Comparison of ENCODE assay signal across 18 mouse cellular contexts in the genomic region with DNA sequence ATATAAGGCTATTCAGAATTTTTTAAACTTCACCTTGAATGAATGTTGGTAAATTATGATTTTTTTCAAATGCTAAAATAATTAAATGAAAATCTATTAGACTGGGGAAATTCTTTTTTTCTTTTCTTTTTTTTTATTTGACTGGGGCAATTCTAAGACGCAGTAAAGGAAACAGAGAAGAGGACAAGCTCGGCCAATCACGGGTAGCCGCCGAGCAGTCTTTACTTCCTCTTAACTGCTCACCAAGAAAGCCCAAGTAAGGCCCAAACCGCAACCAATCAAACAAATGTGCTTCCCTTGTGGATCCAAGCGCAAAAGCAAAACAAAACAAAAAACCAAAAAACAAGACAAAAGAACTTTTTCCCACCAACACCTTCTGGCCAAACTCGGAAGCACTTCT. TPM values are rescaled to one million over a fixed set of nuclear protein-coding genes. Genes with fewer than 3 reads are reported as not detected.
DNase-seq lines count a peak whose midpoint lies in the region; ATAC-seq and TF ChIP-seq lines count a peak whose summit lies in the region.
"Had no signal": no experiment of that assay in that cellular context is flagged by ENCODE, and none has a peak within 500 bp of the region (broad histone marks: within the 10 kb centered on the region; RNA-seq: fewer than 3 reads in every experiment).

No protein-coding gene starts in this region.

- intact Hi-C loops in gastrocnemius, postnatal 36 days (cut with DNase I) = no loop called here

- no peak overlapping the region for H3K9ac ChIP-seq in forebrain, postnatal 0 days
- H3K9ac ChIP-seq: forebrain, embryonic 13.5 days; neural tube, embryonic 12.5 days had no signal

- no peak for TF ChIP-seq POLR2A in bone marrow macrophage, adult 2 months (IDR thresholded peaks at IDR 0.05; ENCODE audit: borderline replicate concordance, low read depth, low read length)

- peak overlapping the region; percentile 65 for H3K27ac ChIP-seq in bone marrow macrophage, adult 2 months (ENCODE audit: insufficient read depth, low read depth, low read length)
- no peak overlapping the region for H3K27ac ChIP-seq in limb, embryonic 10.5 days
- H3K27ac ChIP-seq in forebrain, postnatal 0 days (ENCODE audit: low read depth, low read length) = no peak overlapping the region
- H3K27ac ChIP-seq: forebrain, embryonic 13.5 days; hindbrain, embryonic 10.5 days; neural tube, embryonic 12.5 days had no signal

- H3K4me1 ChIP-seq in bone marrow macrophage, adult 2 months (ENCODE audit: control insufficient read depth, insufficient read depth, low read length) = peaks cover 7% of the 10 kb centered on the region
- peaks cover 10% of the 10 kb centered on the region for H3K4me1 ChIP-seq in limb, embryonic 10.5 days
- no peaks in the 10 kb centered on the region for H3K4me1 ChIP-seq in forebrain, postnatal 0 days (ENCODE audit: insufficient read depth)

- peak; percentile 40 for DNase-seq in lung, postnatal 36 days
- DNase-seq in lung, postnatal 4 days = no peak
- peak; percentile 31 for DNase-seq in CD4-positive helper T cell, adult 2 months (ENCODE audit: low read depth, low spot score)
- DNase-seq in limb, embryonic 10.5 days (ENCODE audit: low spot score) = no peak
- DNase-seq in gastrocnemius, postnatal 36 days = no peak
- DNase-seq in forebrain, postnatal 0 days = no peak
- DNase-seq: cerebellum, postnatal 14 days; kidney, postnatal 4 days; lung, adult 2 months; thymus, postnatal 14 days had no signal

- no peak for TF ChIP-seq CTCF in bone marrow macrophage, adult 2 months (IDR thresholded peaks at IDR 0.05; ENCODE audit: low read depth, low read length)
- no peak for TF ChIP-seq CTCF in forebrain, postnatal 0 days (IDR thresholded peaks at IDR 0.05; ENCODE audit: low read depth)

- no peaks in the 10 kb centered on the region for H3K36me3 ChIP-seq in limb, embryonic 10.5 days
- no peaks in the 10 kb centered on the region for H3K36me3 ChIP-seq in forebrain, postnatal 0 days (ENCODE audit: insufficient read depth)
- H3K36me3 ChIP-seq: hindbrain, embryonic 10.5 days; neural tube, embryonic 12.5 days had no signal

- no peaks in the 10 kb centered on the region for H3K27me3 ChIP-seq in limb, embryonic 10.5 days (ENCODE audit: low read depth, poor library complexity, severe bottlenecking)
- no peaks in the 10 kb centered on the region for H3K27me3 ChIP-seq in forebrain, postnatal 0 days (ENCODE audit: insufficient read depth, low read length)
- H3K27me3 ChIP-seq: neural tube, embryonic 12.5 days had no signal

- H3K9me3 ChIP-seq in limb, embryonic 10.5 days (replicated peaks) = no peaks in the 10 kb centered on the region
- no peaks in the 10 kb centered on the region for H3K9me3 ChIP-seq in forebrain, postnatal 0 days (ENCODE audit: low read length)
- H3K9me3 ChIP-seq: forebrain, embryonic 13.5 days; hindbrain, embryonic 10.5 days; megakaryocyte, embryonic 14.5 days; neural tube, embryonic 12.5 days had no signal

- no peak overlapping the region for H3K4me3 ChIP-seq in bone marrow macrophage, adult 2 months (ENCODE audit: insufficient read depth, low read length)
- H3K4me3 ChIP-seq in limb, embryonic 10.5 days = no peak overlapping the region
- H3K4me3 ChIP-seq in forebrain, postnatal 0 days (ENCODE audit: low read depth, low read length) = no peak overlapping the region
- H3K4me3 ChIP-seq: forebrain, embryonic 13.5 days; hindbrain, embryonic 10.5 days; megakaryocyte, embryonic 14.5 days; neural tube, embryonic 12.5 days had no signal

- H3K4me2 ChIP-seq in forebrain, postnatal 0 days (ENCODE audit: low read depth) = no peak overlapping the region
- H3K4me2 ChIP-seq: forebrain, embryonic 13.5 days; liver, embryonic 11.5 days; neural tube, embryonic 12.5 days had no signal

- 86% methylated on average over 8 of the region's 8 CpGs for WGBS in limb, embryonic 10.5 days
- 83% methylated on average over 8 of the region's 8 CpGs for WGBS in forebrain, postnatal 0 days

- peak; percentile 89 for ATAC-seq in monocyte, adult 5-6 weeks (replicated peaks; ENCODE audit: insufficient number of reproducible peaks, low FRiP score, low TSS enrichment, poor library complexity, severe bottlenecking)
- no peak for ATAC-seq in forebrain, postnatal 0 days
- ATAC-seq: forebrain, embryonic 13.5 days; inflammation-experienced regulatory T-cells, adult 6 months had no signal

RNA-seq across cellular contexts. Expression of gene Ddx58, which starts 4.4 kb away (rescaled TPM):
- polyA plus RNA-seq in bone marrow macrophage, adult 2 months (2012; ENCODE audit: insufficient read depth, insufficient read length, missing spikeins) = 90.7 and 91.2 TPM in 2 replicates
- total RNA-seq in monocyte, adult 5-6 weeks (2017) = 40.6 to 102 TPM (median 50.8 TPM) in 3 replicates
- 2.0 and 3.7 TPM in 2 replicates for polyA plus RNA-seq in limb, embryonic 10.5 days (2016; fragmentation: Nextera tagmentation; extraction: Ambion mirVana)
- total RNA-seq in gastrocnemius, postnatal 36 days (2021) = 1 to 10 TPM; 2.1 to 3.0 TPM
- 5.5 and 7.6 TPM in 2 replicates for total RNA-seq in forebrain, postnatal 0 days (2014; rRNA removed)
- 1.7 and 2.8 TPM in 2 replicates for polyA plus RNA-seq in forebrain, postnatal 0 days (2015; fragmentation: Nextera tagmentation; extraction: Ambion mirVana)

RNA-seq across cellular contexts. Expression of gene Smim27, which starts 25.3 kb away (rescaled TPM):
- 22.6 and 23.6 TPM in 2 replicates for polyA plus RNA-seq in bone marrow macrophage, adult 2 months (2012; ENCODE audit: insufficient read depth, insufficient read length, missing spikeins)
- 6.8 to 13.1 TPM (median 8.2 TPM) in 3 replicates for total RNA-seq in monocyte, adult 5-6 weeks (2017)
- 15.6 and 21.5 TPM in 2 replicates for polyA plus RNA-seq in limb, embryonic 10.5 days (2016; fragmentation: Nextera tagmentation; extraction: Ambion mirVana)
- 10 to 100 TPM; 38.1 to 44.5 TPM for total RNA-seq in gastrocnemius, postnatal 36 days (2021)
- 3.8 and 4.3 TPM in 2 replicates for total RNA-seq in forebrain, postnatal 0 days (2014; rRNA removed)
- polyA plus RNA-seq in forebrain, postnatal 0 days (2015; fragmentation: Nextera tagmentation; extraction: Ambion mirVana) = 17.0 and 24.5 TPM in 2 replicates

RNA-seq across cellular contexts. Expression of gene Topors, which starts 25.6 kb away (rescaled TPM):
- polyA plus RNA-seq in bone marrow macrophage, adult 2 months (2012; ENCODE audit: insufficient read depth, insufficient read length, missing spikeins) = 23.5 and 25.5 TPM in 2 replicates
- total RNA-seq in monocyte, adult 5-6 weeks (2017) = 78.8 to 88.0 TPM (median 79.8 TPM) in 3 replicates
- 46.7 and 54.3 TPM in 2 replicates for polyA plus RNA-seq in limb, embryonic 10.5 days (2016; fragmentation: Nextera tagmentation; extraction: Ambion mirVana)
- total RNA-seq in gastrocnemius, postnatal 36 days (2021) = 1 to 10 TPM; 6.6 to 9.3 TPM
- 27.6 and 35.1 TPM in 2 replicates for total RNA-seq in forebrain, postnatal 0 days (2014; rRNA removed)
- polyA plus RNA-seq in forebrain, postnatal 0 days (2015; fragmentation: Nextera tagmentation; extraction: Ambion mirVana) = 23.1 and 29.4 TPM in 2 replicates

RNA-seq across cellular contexts. Expression of gene Ndufb6, which starts 35.2 kb away (rescaled TPM):
- 73.8 and 76.3 TPM in 2 replicates for polyA plus RNA-seq in bone marrow macrophage, adult 2 months (2012; ENCODE audit: insufficient read depth, insufficient read length, missing spikeins)
- total RNA-seq in monocyte, adult 5-6 weeks (2017) = 19.6 to 49.3 TPM (median 45.1 TPM) in 3 replicates
- polyA plus RNA-seq in limb, embryonic 10.5 days (2016; fragmentation: Nextera tagmentation; extraction: Ambion mirVana) = 321 and 322 TPM in 2 replicates
- total RNA-seq in gastrocnemius, postnatal 36 days (2021) = 100 to 1,000 TPM; 253 to 256 TPM
- 187 and 250 TPM in 2 replicates for total RNA-seq in forebrain, postnatal 0 days (2014; rRNA removed)
- 392 and 475 TPM in 2 replicates for polyA plus RNA-seq in forebrain, postnatal 0 days (2015; fragmentation: Nextera tagmentation; extraction: Ambion mirVana)

Comparison
In these comparisons a context has a peak if more than half of its experiments do, and no peak if none do; other contexts are left out.
1. DNase-seq: peak in lung, postnatal 36 days (single experiment) and CD4-positive helper T cell, adult 2 months (single experiment); none in lung, postnatal 4 days (0 of 2), limb, embryonic 10.5 days (single experiment), gastrocnemius, postnatal 36 days (0 of 2) and forebrain, postnatal 0 days (single experiment).